ENCODE assay signal across 27 mouse cellular contexts in the genomic region with DNA sequence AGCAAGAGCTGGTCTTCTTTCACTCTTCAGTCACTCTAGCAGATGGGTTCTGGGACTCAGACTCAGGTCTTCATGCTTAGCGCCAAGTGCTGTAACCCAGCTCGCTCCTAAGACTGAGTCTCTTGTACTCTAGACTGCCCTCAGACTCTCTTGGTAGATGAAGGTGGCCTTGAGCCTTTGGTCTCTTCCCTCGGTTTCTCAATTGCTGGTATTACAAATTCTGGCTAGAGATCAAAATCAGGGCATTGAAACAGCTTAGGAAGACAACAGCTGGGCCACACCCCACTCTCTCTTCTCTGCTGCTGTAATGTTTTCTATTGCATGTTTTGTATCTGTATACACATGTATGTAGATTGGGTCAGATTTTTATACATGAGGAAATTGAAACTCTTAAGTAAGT. TPM values are rescaled to one million over a fixed set of nuclear protein-coding genes. Genes with fewer than 3 reads are reported as not detected.
A peak's percentile ranks its signal among the peaks of the same experiment; 100 is the strongest.
DNase-seq lines count a peak whose midpoint lies in the region; ATAC-seq and TF ChIP-seq lines count a peak whose summit lies in the region.
"Had no signal": no experiment of that assay in that cellular context is flagged by ENCODE, and none has a peak within 500 bp of the region (broad histone marks: within the 10 kb centered on the region; RNA-seq: fewer than 3 reads in every experiment).

No protein-coding gene starts in this region.

- WGBS in kidney, adult 2 months = 81% methylated on average over 3 of the region's 3 CpGs
- 96% methylated on average over 3 of the region's 3 CpGs for WGBS in kidney, embryonic 14.5 days

- no peaks in the 10 kb centered on the region for H3K9me3 ChIP-seq in kidney, embryonic 14.5 days (ENCODE audit: control insufficient read depth, low read length)
- H3K9me3 ChIP-seq: G1E; heart, embryonic 12.5 days; heart, embryonic 15.5 days; hindbrain, embryonic 10.5 days; hindbrain, embryonic 13.5 days; intestine, embryonic 15.5 days had no signal

- DNase-seq in adrenal gland, adult 8-10 months = peak; percentile 9
- DNase-seq in adrenal gland, adult 18-20 months (ENCODE audit: low spot score in 2 of 2) = no peak
- DNase-seq in kidney, adult 2 months = peak; percentile 22
- peak; percentile 67 for DNase-seq in adipocyte (ENCODE audit: low spot score)
- peak; percentile 58 for DNase-seq in gonadal fat pad, adult 2 months (ENCODE audit: low read depth)
- no peak for DNase-seq in layer of hippocampus, adult 9-10 months (ENCODE audit: low spot score)
- DNase-seq: B cell, adult 2 months; cerebellum, adult 18-20 months; cerebellum, adult 9-10 months; cerebellum, postnatal 14 days; forebrain, postnatal 0 days; gastrocnemius, adult 2 months; gastrocnemius, postnatal 14 days; heart, adult 18-20 months; heart, postnatal 10 days; heart, postnatal 36 days had no signal

- no peaks in the 10 kb centered on the region for H3K4me1 ChIP-seq in kidney, adult 2 months (ENCODE audit: control insufficient read depth, insufficient read depth, low read length)
- H3K4me1 ChIP-seq in kidney, embryonic 14.5 days (ENCODE audit: control insufficient read depth, insufficient read depth, low read length) = no peaks in the 10 kb centered on the region
- H3K4me1 ChIP-seq: heart, embryonic 12.5 days; heart, embryonic 15.5 days; hindbrain, embryonic 10.5 days; hindbrain, embryonic 13.5 days; intestine, embryonic 15.5 days had no signal

- H3K4me3 ChIP-seq in kidney, adult 2 months (ENCODE audit: insufficient read depth, low read depth, low read length) = no peak overlapping the region
- no peak overlapping the region for H3K4me3 ChIP-seq in kidney, embryonic 14.5 days (ENCODE audit: low read length)
- H3K4me3 ChIP-seq: gastrocnemius, adult 2 months; heart, embryonic 12.5 days; heart, embryonic 15.5 days; hindbrain, embryonic 10.5 days; hindbrain, embryonic 13.5 days; intestine, embryonic 15.5 days had no signal

- no peak for TF ChIP-seq CTCF in kidney, adult 2 months (conservative IDR thresholded peaks at IDR 0.05; ENCODE audit: insufficient read depth, insufficient read length, low read depth, low read length)

- no peak overlapping the region for H3K4me2 ChIP-seq in kidney, embryonic 14.5 days (replicated peaks; ENCODE audit: low read depth, low read length)
- H3K4me2 ChIP-seq: heart, embryonic 12.5 days; heart, embryonic 15.5 days; hindbrain, embryonic 13.5 days; intestine, embryonic 15.5 days had no signal

- no peaks in the 10 kb centered on the region for H3K27me3 ChIP-seq in kidney, adult 2 months (replicated peaks; ENCODE audit: control insufficient read depth, insufficient read depth, low read length)
- no peaks in the 10 kb centered on the region for H3K27me3 ChIP-seq in kidney, embryonic 14.5 days (ENCODE audit: control insufficient read depth, insufficient read depth, low read length)
- H3K27me3 ChIP-seq: CH12.LX; heart, embryonic 12.5 days; heart, embryonic 15.5 days; hindbrain, embryonic 13.5 days; intestine, embryonic 15.5 days; Patski had no signal

- no peak for ATAC-seq in kidney, embryonic 14.5 days (ENCODE audit: low FRiP score, low TSS enrichment)
- ATAC-seq: forebrain, embryonic 14.5 days; forebrain, postnatal 0 days; hindbrain, embryonic 16.5 days; intestine, embryonic 15.5 days; Patski had no signal

- TF ChIP-seq POLR2A in kidney, adult 2 months (IDR thresholded peaks at IDR 0.05; ENCODE audit: low read depth, low read length) = no peak

- no peak overlapping the region for H3K27ac ChIP-seq in kidney, adult 2 months (ENCODE audit: insufficient read depth, low read depth, low read length)
- H3K27ac ChIP-seq in kidney, embryonic 14.5 days (ENCODE audit: low read depth, low read length) = no peak overlapping the region
- H3K27ac ChIP-seq: gastrocnemius, adult 2 months; heart, embryonic 15.5 days; hindbrain, embryonic 10.5 days; hindbrain, embryonic 13.5 days; intestine, embryonic 15.5 days had no signal

- H3K36me3 ChIP-seq in kidney, adult 2 months (ENCODE audit: control insufficient read depth, insufficient read depth, low read length) = peaks cover 5% of the 10 kb centered on the region
- peaks cover 62% of the 10 kb centered on the region for H3K36me3 ChIP-seq in kidney, embryonic 14.5 days (ENCODE audit: control insufficient read depth, insufficient read depth, low read length)

- H3K9ac ChIP-seq in kidney, embryonic 14.5 days (ENCODE audit: low read depth, low read length) = no peak overlapping the region
- H3K9ac ChIP-seq: forebrain, postnatal 0 days; heart, embryonic 12.5 days; heart, embryonic 15.5 days; hindbrain, embryonic 13.5 days; intestine, embryonic 15.5 days had no signal

RNA-seq across cellular contexts. Expression of a gene that starts 32.6 kb away (rescaled TPM):
- total RNA-seq in adrenal gland, adult 8-10 months (2022) = 10 to 100 TPM; 60.2 to 76.6 (median 62.1) TPM
- 10 to 100 TPM; 58.9 to 72.0 TPM for total RNA-seq in adrenal gland, adult 18-20 months (2021)
- polyA plus RNA-seq in kidney, adult 2 months (2012; rRNA removed) = 10.3 and 12.1 TPM in 2 replicates
- 65.4 and 65.5 TPM in 2 replicates for polyA plus RNA-seq in kidney, embryonic 14.5 days (2014; fragmentation: Nextera tagmentation; extraction: Ambion mirVana)
- polyA plus RNA-seq in gonadal fat pad, adult 2 months (2012; rRNA removed) = 11.0 TPM in 2 replicates

RNA-seq across cellular contexts. Expression of a gene that starts 33.0 kb away (rescaled TPM):
- 10 to 100 TPM; 19.9 to 23.3 (median 22.0) TPM for total RNA-seq in adrenal gland, adult 8-10 months (2022)
- 10 to 100 TPM; 15.2 to 16.3 TPM for total RNA-seq in adrenal gland, adult 18-20 months (2021)
- polyA plus RNA-seq in kidney, adult 2 months (2012; rRNA removed) = 2.8 and 4.0 TPM in 2 replicates
- 16.1 and 23.1 TPM in 2 replicates for polyA plus RNA-seq in kidney, embryonic 14.5 days (2014; fragmentation: Nextera tagmentation; extraction: Ambion mirVana)
- 5.0 and 5.6 TPM in 2 replicates for polyA plus RNA-seq in gonadal fat pad, adult 2 months (2012; rRNA removed)

RNA-seq across cellular contexts. Expression of a gene that starts 36.1 kb away (rescaled TPM):
- 1 to 10 TPM; 3.9 to 9.4 (median 6.1) TPM for total RNA-seq in adrenal gland, adult 8-10 months (2022)
- total RNA-seq in adrenal gland, adult 18-20 months (2021) = 10 to 100 TPM in 1 of 2 experiments, 1 to 10 TPM in 1; 7.0 to 18.3 TPM
- 1.1 and 1.3 TPM in 2 replicates for polyA plus RNA-seq in kidney, adult 2 months (2012; rRNA removed)
- 3.2 and 6.1 TPM in 2 replicates for polyA plus RNA-seq in kidney, embryonic 14.5 days (2014; fragmentation: Nextera tagmentation; extraction: Ambion mirVana)
- 1.5 and 1.6 TPM in 2 replicates for polyA plus RNA-seq in gonadal fat pad, adult 2 months (2012; rRNA removed)

RNA-seq across cellular contexts. Expression of a gene that starts 36.2 kb away (rescaled TPM):
- 10 to 100 TPM; 14.4 to 19.6 (median 16.5) TPM for total RNA-seq in adrenal gland, adult 8-10 months (2022)
- total RNA-seq in adrenal gland, adult 18-20 months (2021) = 10 to 100 TPM; 15.2 to 16.5 TPM
- polyA plus RNA-seq in kidney, adult 2 months (2012; rRNA removed) = 10.7 and 11.3 TPM in 2 replicates
- polyA plus RNA-seq in kidney, embryonic 14.5 days (2014; fragmentation: Nextera tagmentation; extraction: Ambion mirVana) = 13.9 and 21.5 TPM in 2 replicates
- 11.4 and 14.3 TPM in 2 replicates for polyA plus RNA-seq in gonadal fat pad, adult 2 months (2012; rRNA removed)

Comparison
In these comparisons a context has a peak if more than half of its experiments do, and no peak if none do; other contexts are left out.
1. DNase-seq: peak in adrenal gland, adult 8-10 months (single experiment), kidney, adult 2 months (single experiment), adipocyte (single experiment) and gonadal fat pad, adult 2 months (single experiment); none in adrenal gland, adult 18-20 months (0 of 2) and layer of hippocampus, adult 9-10 months (single experiment).